Mouse (Mus musculus) heart, postnatal 25 days (tissue): Measurements from ENCODE around the gene Baz2b. TPM values are rescaled to one million over a fixed set of nuclear protein-coding genes. Genes with fewer than 3 reads are reported as not detected.

Experiments used
- total RNA-seq, 2 experiments: library from RNA; stranded (reverse); gene quantifications; 2 replicates each; pipeline ENCODE4 v1.2.3; 2021

The Baz2b gene
- total RNA-seq, 2 experiments from 2014 or later = 34.7 to 40.5 TPM

Other genes starting within 250 kb of the Baz2b start
- 10 to 100 TPM; 24.1 to 25.9 TPM for gene March7, start within 50 bp of the Baz2b start, total RNA-seq
- gene Cd302, start 74.6 kb upstream of the Baz2b start, total RNA-seq = 1 to 10 TPM; 9.4 to 9.9 TPM
- under 1 TPM; 0.61 to 0.75 TPM for gene Ly75, start 173.5 kb upstream of the Baz2b start, total RNA-seq